Mouse (Mus musculus) retina, embryonic 14.5 days (tissue): ENCODE measurements at regions not wholly inside any gene's neighbourhood (a gene's known extent, or its start where the extent isn't known, plus 50 kb on each side); places are given as distances from the start of the nearest gene placed in this dataset.

ENCODE experiments used
- DNase-seq: peaks from one replicate; pipeline ENCODE4 v3.0.0-alpha.2; 2015; ENCODE audit warnings: low spot score

DNA sequence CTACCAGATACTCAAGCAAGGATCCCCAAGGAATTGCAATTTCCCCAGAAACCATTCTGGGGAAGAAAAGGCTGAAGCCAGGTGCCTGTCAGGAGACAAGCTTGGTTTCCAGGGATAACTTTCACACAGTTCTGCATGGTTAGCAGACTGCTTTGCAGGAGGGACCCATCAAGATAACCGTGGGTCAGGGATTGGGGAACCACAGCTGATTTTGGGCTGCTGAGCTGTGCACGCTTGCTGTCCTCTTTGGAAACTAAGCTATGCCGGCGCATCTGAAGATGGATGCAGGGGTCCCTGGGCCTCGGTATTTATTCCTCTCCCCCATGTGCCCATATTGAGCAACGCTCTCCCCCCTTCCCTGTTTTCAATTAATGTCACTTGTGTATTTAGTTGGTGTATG lies 151.1 kb downstream of the Qrsl1 start:
- DNase-seq, result no peak

DNA sequence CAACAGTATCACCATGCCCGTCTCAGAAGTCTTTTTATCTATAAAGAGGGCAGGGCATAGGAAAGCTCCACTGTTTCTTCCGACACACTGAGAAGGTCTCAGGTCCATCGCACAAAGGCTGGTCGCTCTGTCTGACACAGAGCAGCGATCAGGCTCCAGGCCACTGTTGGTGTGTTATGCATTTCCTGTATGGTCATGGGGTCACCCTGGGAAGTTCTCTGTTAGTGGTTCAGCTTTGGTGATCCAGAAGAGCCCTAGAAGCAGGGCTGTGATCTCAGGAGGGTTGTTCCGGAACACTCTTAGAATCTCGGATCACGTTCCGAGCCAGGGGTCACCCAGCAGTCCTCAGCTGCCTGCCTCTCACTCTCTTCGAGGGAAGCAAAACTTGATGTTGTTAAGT lies 150.7 kb downstream of the Qrsl1 start:
- DNase-seq, result no peak

DNA sequence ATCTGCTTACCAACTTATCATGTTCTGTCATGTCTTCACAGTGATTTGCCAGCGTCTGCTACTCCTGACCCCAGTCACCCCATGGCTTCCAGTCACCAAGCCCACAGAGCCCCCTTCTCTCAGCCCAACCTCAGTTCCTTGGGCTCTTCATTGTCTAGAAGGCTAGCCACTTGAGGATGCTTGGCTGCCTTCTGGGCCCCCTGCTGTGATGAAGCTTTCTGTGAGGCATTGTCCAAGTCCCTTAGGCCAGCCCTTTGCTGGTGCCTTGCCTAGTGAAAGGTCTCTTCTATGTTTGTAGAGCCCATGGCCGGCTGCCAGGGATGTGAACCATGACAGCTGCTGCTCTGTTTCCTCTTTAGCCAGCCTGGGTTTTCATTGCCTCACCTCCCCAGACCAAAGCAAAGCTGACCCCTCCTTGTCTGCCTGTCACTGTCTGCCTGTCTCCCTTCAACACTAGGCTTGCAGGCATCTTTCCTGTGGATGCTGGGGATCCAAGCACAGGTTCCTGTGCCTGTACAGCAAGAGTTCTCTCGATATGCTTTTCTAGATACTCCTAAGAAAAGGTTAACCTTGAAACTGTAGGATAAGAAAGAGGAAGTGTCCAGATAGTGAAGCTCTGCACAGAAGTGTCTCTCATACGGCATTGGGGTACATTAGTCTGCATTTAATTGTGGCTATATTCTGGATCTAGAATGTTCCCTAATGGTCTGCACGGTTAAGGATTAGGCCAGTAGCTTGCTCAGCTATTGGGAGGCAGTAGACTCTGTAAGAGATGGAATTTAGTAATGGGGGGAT lies 149.5 kb downstream of the Qrsl1 start:
- peak; percentile 45 for DNase-seq

DNA sequence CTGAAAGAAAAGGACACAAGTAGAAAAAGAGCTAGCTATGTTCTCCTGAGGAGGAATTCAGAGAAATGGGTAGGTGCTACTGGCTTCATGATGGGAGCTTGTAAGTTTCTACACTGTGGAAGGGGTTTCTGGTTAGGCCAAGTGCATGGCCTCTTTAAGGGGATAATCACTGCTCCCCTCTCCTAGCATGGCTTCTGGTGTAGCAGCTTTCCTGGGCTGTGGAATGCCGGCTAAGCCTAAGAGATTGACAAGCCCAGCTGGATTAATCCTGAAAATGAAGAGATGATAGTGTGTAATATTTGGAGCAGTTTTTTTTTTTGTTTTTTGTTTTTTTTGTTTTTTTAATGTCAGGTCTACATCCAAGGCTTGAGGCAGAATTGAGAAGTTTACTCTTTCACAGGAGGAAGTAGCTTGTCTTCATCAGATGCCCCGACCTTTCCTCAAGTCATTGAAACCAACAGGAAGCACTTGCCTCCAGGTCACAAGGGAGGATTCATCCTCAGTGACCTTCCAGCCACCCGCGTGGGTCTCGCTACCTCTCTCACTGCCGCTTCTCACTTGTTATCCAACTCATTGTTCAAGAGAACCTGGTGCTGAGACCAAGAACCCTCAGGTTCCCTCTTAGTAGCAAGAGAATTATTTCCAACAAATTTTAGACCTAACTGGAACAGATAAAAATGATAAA lies 144.5 kb downstream of the Qrsl1 start:
- DNase-seq, result no peak

DNA sequence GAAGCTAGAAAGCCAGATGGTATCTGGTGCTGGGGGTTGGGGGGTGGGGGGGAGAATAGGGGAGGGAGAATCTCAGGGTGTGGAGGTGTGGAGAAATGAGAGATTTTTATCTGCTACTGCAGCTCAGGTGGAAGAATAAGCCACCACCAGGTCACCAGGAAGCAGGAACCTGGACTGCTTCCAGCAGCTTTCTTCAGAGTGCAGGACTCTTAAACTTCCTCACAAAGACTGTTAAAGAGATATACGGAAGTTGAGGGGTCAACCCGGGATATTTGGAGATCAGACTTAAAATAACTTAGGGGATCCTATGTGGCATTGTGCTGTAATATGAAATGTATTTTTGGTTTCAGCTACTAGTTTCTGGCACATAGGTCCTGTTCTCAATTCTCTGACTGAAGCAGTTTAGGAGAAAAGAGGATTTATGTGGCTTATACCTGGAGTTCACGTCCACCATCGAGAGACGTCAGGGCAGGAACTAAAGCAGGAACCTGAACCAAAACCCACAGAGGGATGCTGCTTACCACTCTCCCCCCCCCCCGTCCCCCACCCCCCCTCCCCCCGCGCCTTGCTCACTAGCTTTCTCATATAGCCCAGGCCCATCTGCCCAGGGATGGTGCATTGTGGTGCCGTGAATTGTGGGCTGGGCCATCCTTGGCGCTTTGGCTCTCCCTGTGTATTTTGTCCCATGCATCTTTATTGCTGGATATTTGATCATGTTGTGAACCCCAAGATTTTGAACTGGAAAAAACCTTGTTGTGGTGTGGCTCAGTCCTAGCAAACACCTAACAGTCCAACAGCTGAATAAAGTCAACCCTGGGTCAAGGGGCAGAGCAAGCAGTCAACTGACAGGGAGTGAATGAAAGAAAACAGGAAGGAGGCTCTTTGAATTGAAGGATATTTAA lies 143.2 kb downstream of the Qrsl1 start:
- DNase-seq, result no peak

DNA sequence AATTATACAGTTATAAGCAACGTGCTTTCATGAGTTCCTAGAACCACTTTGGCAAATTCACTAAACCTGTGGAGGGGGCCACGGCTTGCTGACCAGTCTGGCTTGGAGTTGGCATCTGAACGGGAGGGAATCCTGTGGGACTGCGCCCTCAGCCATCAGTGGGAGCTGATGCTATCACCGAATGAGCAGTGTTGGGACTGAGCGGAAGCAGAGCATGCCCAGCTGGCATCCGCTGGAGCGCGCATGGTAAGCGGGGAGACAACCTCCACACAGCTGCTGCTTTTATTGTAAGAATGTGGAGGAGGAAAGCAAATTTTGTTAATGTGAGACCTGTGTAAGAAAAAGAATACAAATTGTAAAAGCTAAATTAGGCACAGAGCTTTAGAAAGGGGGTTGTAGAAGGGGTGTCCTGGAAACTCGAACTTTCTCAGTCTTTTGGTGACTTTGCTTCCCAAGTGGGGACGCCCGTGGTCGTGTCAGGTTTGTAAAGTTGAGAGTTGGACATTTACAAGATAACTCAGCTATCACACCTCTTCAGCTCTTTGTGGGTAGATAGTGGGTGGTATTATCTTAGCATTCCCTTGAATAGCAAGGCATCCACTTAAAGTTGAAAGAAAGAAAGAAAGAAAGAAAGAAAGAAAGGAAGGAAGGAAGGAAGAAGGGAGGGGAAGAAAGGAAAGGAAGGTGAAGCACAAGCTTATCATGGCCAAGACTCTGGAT lies 142.2 kb downstream of the Qrsl1 start:
- no peak for DNase-seq

DNA sequence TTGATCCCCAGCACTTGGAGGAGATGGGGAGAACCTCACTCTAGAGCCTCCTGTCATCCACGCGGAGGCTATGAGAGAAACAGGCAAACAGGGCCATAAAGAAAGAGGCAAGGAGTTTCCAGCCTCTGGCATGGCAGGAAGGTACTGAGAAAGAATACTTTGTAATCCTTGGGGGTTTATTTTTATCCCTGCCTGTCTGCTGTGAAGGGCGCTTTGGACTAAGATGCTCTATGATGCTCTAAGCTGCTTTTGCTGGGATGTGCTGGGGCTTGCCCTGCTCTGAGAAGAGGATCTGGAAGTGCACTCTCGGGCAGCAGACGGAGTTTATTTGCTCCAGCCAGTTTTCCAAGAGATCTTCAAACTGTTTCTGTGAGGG lies 141.7 kb downstream of the Qrsl1 start:
- no peak for DNase-seq

DNA sequence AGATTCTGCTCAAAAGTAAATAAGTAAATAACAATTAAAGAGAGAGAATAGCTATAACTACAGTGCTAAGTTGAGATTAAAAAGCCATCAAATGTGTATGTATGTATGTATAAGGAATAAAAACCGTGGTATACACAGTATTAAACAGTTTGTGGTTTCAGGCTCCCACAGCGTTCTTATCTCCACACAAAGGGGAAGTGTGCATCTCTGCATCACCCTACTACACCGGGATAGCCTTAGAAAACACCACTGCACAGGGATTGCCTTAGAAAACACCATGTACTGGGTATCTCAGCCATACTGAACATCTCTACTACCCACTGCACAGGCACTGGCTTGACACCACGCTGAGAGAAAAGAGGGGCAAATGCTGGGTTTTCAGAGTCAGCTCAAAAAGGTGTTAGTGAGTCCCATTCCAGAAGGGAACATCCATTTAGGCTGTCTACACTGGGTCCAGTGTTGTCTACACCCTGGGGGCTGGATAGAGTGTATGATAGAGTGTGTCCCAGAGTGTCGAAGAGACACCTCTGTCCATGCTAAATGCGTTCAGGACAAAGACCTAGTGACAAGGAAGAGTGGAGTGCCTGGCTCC lies 139.5 kb downstream of the Qrsl1 start:
- no peak for DNase-seq

DNA sequence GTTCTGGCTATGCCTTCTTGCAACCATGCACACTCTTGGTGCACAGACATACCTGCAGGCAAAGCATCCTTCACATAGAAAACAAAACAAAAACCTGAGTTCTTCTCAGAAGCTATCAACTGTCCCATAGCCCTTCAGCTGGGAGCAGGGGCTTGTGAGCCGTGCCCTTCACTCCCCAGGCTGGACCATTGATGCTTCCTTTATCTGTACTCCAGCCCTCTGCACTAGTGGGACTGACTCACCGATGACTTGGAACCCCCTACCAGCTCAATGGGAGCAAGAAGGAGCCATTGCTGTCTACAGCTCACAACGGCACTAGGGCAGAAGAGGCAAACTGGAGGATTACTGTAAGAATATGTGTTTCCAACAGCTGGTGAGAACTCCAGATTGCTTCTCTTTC lies 137.0 kb downstream of the Qrsl1 start:
- DNase-seq, result no peak

DNA sequence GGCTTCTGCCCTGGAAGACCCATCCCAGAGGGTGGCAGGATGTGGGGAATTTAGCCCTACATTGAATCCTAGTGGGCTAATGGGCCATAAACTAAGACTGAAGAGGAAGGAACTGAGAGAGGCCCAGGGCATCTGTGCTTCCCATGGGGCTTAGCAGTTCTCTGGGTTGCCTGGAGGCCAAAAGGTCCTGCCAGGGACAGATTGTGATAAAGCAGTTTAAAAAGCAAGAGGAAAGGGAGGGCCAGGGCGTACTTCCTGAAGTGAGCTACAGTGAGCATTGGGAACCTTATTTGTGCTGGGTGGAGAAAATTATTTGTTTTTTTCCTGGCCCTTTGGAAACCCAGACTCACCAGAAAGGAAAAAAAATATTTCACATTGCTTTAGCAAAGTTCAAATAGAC lies 136.3 kb downstream of the Qrsl1 start:
- no peak for DNase-seq

DNA sequence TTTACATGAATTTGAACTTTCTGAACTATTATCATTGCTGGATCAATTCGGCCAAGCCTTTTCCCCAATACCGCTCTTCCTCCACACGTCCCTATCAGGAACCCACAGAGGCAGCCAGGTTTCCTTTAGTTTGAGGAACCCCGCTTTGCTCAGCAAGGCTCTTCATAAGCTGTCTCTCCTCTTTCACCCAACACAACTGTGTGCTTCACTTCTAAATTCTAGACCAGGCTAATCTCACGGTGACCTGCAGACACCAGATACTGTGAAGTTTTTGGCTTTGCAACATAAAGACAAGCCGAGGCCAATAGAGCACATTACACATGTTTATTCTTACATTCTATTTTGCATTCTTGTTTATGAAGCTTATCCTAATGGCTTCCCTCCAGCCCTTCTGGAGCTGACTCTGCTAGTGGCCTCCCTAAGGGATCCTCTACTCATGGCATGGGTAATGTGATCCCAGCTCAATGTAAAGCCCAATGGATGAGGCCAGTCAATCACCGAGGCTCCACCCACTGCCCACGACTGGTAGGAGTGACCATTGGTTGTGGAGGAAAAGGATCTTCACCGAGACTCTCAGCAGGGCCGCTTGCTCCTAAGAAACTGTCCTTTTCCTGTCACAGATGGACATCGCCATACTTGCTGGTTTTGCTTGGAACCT lies 135.6 kb downstream of the Qrsl1 start:
- no peak for DNase-seq

DNA sequence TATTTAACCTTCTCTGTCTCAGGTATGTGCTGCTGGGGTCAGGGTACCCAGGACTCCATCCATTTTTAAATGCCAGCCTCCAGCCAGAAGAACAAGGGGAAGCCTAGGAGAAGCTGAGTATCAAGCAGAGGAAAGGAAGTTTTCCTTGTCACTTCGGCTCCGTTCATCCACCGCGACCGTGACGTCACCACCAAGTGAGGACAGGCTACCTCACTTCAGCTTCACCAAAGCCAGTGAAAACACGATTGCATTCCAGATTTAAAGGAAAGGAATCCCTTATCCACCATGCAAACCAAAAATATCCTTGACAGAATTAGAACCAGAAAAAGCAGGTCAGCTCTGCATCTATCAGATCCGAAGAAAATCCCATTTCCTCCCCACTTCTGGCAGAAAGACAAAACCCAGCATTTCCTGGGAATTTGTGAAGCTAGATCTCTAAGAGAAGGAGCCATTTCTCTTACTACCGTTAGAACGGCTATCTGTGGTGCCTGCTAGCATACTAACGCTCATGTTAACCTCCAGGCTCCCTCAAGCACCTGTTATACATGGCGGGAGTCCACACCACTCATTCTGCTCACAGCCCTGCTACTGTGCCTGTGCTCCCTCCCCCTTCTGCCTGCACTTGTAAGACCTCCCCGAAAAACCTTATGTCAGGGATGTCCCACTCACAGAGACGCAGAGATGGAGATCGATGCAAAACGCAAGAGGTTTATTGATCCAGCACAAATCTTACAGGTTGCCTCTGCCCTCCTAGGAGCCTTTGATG lies 133.4 kb downstream of the Qrsl1 start:
- no peak for DNase-seq

DNA sequence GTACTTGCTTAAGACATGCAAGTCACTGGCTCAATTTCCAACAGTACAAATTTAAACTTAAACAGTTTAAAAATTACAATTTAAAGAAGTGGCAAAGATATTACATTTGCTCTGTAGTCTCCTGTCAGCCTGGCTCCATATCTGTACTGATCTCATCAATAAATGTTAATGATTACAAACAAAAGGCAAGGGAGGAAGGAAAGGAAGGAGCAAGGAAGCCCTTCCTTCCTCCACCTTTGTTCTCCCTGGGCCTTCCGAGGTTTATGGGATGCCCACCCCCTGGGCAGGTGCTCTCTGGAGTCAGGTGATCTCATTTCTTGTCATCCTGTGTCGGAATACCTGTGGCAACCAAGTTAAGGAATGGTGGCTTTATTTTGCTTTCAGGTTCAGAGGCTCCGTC lies 132.5 kb downstream of the Qrsl1 start:
- DNase-seq, result no peak

DNA sequence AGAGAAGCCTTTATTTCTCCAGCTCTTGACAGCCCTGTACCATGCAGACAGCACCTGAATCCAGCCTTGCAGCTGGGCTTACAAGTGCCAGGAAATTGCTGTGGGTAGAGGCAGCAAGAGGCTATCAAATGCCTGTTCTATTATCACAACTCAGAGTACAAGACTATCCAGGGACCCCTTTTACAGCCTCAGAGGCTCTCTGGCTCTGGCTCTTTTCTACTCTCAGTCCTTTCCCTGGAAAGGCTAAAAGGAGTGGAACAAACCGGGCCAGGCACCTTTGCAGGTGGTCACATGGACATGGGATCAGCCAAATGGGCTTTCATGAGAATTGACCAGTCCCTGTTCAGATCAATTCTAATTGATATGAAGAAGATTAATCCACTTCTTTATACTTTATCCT lies 125.7 kb downstream of the Qrsl1 start:
- no peak for DNase-seq

DNA sequence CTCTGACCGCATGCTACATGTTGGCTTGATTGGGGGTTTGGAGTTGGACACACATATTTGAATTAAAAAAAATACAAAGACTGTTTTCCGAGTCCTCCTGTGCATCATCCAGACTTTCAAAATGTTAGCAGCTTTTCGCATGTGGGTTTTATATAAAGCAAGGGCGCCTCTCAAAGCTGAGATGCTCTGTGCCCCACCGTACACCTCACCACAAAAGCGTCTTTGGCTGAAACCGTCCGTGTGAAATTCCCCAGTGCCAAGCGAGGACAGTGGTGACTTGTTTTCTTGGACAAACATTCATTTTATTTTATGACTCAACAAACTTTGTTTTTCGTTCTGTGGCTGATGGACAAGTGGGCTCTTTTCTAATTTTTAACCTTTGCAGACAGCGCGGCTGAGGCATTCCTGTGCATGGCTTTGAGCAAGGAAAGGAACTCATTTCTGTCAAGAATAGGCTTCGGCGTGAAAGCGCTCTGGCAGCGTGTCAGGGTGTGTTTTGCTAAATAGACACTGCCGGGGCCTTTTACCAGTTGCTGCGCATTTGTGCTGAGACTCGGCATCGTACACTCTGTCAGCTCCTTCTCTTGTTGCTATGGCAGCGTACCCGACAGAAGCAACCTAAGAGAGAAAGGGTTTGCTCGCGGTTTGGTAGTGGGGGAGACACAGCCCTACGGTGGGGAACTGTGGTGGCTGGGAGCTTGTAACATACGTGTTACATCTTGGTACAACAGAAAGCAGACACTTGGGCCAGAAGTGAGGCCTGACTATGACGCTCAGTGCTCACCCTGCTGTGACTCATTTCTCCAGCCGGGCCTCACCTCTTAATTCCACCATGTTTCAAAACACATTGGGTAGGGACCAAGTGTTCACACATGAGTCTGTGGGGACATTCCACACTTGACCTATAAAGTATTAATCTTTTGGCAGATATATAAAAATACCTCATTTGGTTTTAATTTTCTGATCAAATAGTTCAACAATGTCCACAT lies 123.6 kb downstream of the Qrsl1 start:
- no peak for DNase-seq

DNA sequence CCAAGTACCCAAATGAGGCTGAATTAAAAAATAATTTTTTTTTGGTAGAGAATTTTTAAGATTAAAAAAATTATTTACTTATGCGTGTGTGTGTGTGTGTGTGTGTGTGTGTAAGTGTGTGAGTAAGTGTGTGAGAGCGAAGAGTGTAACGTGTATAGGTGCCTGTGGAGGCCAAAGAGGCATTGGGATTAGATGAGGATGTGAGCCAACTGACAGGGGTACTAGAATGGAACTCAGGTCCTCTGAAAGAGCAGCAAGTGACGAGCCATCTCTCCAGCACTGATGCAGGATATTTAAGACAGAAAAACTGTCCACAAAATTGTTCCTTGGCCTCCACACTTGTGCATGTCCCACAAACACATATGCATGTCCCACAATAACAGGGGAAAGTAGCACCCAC lies 121.0 kb downstream of the Qrsl1 start:
- no peak for DNase-seq

DNA sequence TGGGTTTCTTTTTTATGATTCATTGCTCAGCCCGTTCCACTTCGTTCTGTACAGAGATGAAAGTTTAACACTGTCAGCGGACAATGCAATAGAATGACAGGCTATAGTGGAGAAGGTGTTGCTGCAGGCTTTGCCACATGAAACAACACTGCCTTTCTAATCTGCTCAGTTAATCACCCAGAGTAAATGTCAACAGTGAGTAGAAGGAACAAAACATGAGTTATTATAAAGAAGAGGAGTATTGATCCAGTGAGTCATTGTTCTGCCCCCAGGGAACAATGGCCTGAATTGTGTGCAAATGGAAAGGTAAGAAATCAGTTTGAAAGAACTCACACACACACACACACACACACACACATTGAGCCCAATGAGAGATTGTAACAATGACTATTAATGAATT lies 118.2 kb downstream of the Qrsl1 start:
- no peak for DNase-seq

DNA sequence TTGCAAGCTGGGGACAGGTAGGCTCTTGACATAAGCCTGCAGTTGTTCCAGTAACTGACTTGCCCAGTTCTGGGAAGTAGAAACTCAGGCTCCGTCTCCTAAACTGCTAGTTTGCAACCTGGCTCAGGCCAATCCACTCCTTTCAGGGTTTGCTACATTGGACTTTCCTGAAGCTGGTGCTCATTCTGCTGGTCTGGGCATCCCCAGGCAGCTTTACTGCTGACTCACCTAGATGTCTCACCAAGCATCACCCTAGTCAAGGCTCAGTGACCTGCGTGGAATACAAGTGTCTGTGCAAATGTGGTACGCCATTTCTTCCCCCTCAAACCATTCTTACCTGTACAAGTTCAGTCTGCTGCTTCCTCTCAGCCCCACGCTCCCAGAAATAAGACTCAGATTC lies 110.8 kb downstream of the Qrsl1 start:
- DNase-seq, result no peak

DNA sequence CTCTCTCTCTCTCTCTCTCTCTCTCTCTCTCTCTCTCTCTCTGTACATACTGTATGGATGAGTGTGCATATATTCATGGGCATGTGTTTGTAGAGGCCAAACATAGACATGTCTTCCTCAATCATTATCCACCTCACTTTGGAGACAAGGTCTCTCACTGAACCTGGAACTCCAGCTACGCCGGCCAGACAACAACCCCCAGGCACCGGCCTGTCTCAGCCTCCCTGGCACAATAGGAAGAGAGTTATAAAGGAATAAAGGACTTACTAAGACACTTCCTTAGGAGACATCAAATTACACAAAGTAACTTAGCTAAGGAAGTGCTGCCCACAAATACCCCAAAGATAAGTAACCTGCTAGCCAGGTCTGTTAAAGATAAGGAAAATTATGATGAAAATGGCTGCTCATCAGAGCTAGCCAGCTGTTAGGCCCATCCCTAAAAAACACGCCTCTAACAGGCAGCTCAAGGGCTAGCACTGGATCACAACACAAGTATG lies 110.0 kb downstream of the Qrsl1 start:
- no peak for DNase-seq
